Mouse (Mus musculus) C2C12 (cell line): ENCODE results near the gene Usp10. TPM values are rescaled to one million over a fixed set of nuclear protein-coding genes. Genes with fewer than 3 reads are reported as not detected.

ENCODE experiments used
- H3K27me3 ChIP-seq: one replicate; pipeline ENCODE4 v1.6.1; 2011; ENCODE audit not compliant: control insufficient read depth, insufficient read depth, insufficient read length
- H3K36me3 ChIP-seq: one replicate; pipeline ENCODE4 v1.6.1; 2011; ENCODE audit not compliant: control insufficient read depth, insufficient read depth
- H3K4me3 ChIP-seq: one replicate; pipeline ENCODE4 v1.5.1; 2011; ENCODE audit warnings: mild to moderate bottlenecking, control low read depth; ENCODE audit not compliant: poor library complexity, insufficient read depth, severe bottlenecking
- H3K79me2 ChIP-seq: one replicate; pipeline ENCODE4 v1.6.1; 2011; ENCODE audit not compliant: control insufficient read depth, insufficient read depth
- H3K79me3 ChIP-seq: one replicate; pipeline ENCODE4 v1.6.1; 2011; ENCODE audit warnings: low read depth, control low read depth
- H3ac ChIP-seq: one replicate; pipeline ENCODE3; 2011; ENCODE audit warnings: low read depth; ENCODE audit not compliant: control insufficient read depth, insufficient read length
- CEBPB ChIP-seq: IDR thresholded peaks from one replicate; pipeline ENCODE4 v1.6.1; 2011; ENCODE audit warnings: low read depth, mild to moderate bottlenecking, control low read depth, moderate library complexity
- CTCF ChIP-seq: IDR thresholded peaks from one replicate; pipeline ENCODE4 v1.5.1; 2011; ENCODE audit not compliant: control insufficient read depth, insufficient read depth, insufficient read length
- FOSL1 ChIP-seq: IDR thresholded peaks from one replicate; pipeline ENCODE4 v1.8.0; 2011; ENCODE audit warnings: mild to moderate bottlenecking, low read length; ENCODE audit not compliant: poor library complexity, insufficient read depth, severe bottlenecking
- MAX ChIP-seq: IDR thresholded peaks from one replicate; pipeline ENCODE4 v1.6.1; 2011; ENCODE audit warnings: mild to moderate bottlenecking, control low read depth
- MYOD1 ChIP-seq: IDR thresholded peaks from one replicate; pipeline ENCODE4 v1.6.1; 2011; ENCODE audit warnings: low read depth; ENCODE audit not compliant: control insufficient read depth, insufficient read length
- MYOG ChIP-seq: IDR thresholded peaks from one replicate; pipeline ENCODE4 v1.6.1; 2011; ENCODE audit not compliant: control insufficient read depth, insufficient read length; ENCODE audit errors: extremely low read depth
- USF1 ChIP-seq: IDR thresholded peaks from one replicate; pipeline ENCODE4 v1.6.1; 2011; ENCODE audit warnings: low read depth, mild to moderate bottlenecking, control low read depth, moderate library complexity
- polyA plus RNA-seq: library from polyadenylated mRNA; unstranded; fragments of >200 nt; fragmentation: generic; extraction: Trizol; gene quantifications from one replicate; pipeline ENCODE4 v1.2.1, GENCODE M21; 2012; ENCODE audit warnings: missing spikeins

Usp10 gene
- polyA plus RNA-seq, 1 experiment: 101 TPM

- H3K36me3 ChIP-seq: no peaks in the 10 kb centered on the region
- H3K4me3 ChIP-seq: peak within 1 kb of the TSS; percentile 75
- TF ChIP-seq MYOG: no peak
- no peak for TF ChIP-seq FOSL1
- TF ChIP-seq MAX: no peak
- no peak for TF ChIP-seq CTCF
- H3K79me3 ChIP-seq: peaks cover 47% of the 10 kb centered on the region
- peaks cover 51% of the 10 kb centered on the region for H3K79me2 ChIP-seq
- H3K27me3 ChIP-seq: no peaks in the 10 kb centered on the region
- H3ac ChIP-seq: peak within 1 kb of the TSS; percentile 94
Measured at GRCm38 (mm10) chr8:119910547-119911257, 542 bp downstream of the Usp10 start, which contains the start of gene Gm20388. TSS of gene Gm20388 (plus strand) at chr8:119910841.

GRCm38 (mm10) chr8:119911258-119911962 lies 1.2 kb downstream of the Usp10 start:
- H3ac ChIP-seq: peak overlapping the region; percentile 94
- H3K79me3 ChIP-seq: peaks cover 54% of the 10 kb centered on the region
- H3K27me3 ChIP-seq: no peaks in the 10 kb centered on the region
- peaks cover 58% of the 10 kb centered on the region for H3K79me2 ChIP-seq
- H3K4me3 ChIP-seq: peak overlapping the region; percentile 75
- peaks cover 2% of the 10 kb centered on the region for H3K36me3 ChIP-seq
- TF ChIP-seq MAX: no peak
- TF ChIP-seq FOSL1: no peak
- peak; percentile 34 for TF ChIP-seq USF1
- no peak for TF ChIP-seq CTCF
- TF ChIP-seq MYOG: no peak
- TF ChIP-seq CEBPB: no peak
- no peak for TF ChIP-seq MYOD1

GRCm38 (mm10) chr8:119912643-119913042 lies 2.5 kb downstream of the Usp10 start:
- peaks cover 6% of the 10 kb centered on the region for H3K36me3 ChIP-seq
- H3K27me3 ChIP-seq: no peaks in the 10 kb centered on the region
- peaks cover 71% of the 10 kb centered on the region for H3K79me2 ChIP-seq
- H3ac ChIP-seq: peak overlapping the region; percentile 19
- H3K79me3 ChIP-seq: peaks cover 67% of the 10 kb centered on the region
- H3K4me3 ChIP-seq: no peak overlapping the region
- TF ChIP-seq MYOG (no peak), CTCF (no peak), MYOD1 (no peak), USF1 (no peak), CEBPB (no peak), FOSL1 (no peak), MAX (no peak)

GRCm38 (mm10) chr8:119913181-119913580 lies 3.0 kb downstream of the Usp10 start:
- TF ChIP-seq USF1: no peak
- no peak for TF ChIP-seq MYOD1
- H3ac ChIP-seq: no peak overlapping the region
- peaks cover 72% of the 10 kb centered on the region for H3K79me3 ChIP-seq
- peaks cover 6% of the 10 kb centered on the region for H3K36me3 ChIP-seq
- H3K27me3 ChIP-seq: no peaks in the 10 kb centered on the region
- no peak overlapping the region for H3K4me3 ChIP-seq
- H3K79me2 ChIP-seq: peaks cover 76% of the 10 kb centered on the region

GRCm38 (mm10) chr8:119914161-119914560 lies 4.0 kb downstream of the Usp10 start:
- Histone ChIP-seq H3K27me3 (no peaks in the 10 kb centered on the region), H3K79me3 (peaks cover 80% of the 10 kb centered on the region), H3K4me3 (no peak overlapping the region), H3K36me3 (peaks cover 6% of the 10 kb centered on the region), H3ac (no peak overlapping the region), H3K79me2 (peaks cover 86% of the 10 kb centered on the region)
- TF ChIP-seq CEBPB: no peak
- TF ChIP-seq FOSL1: no peak
- TF ChIP-seq USF1: no peak
- no peak for TF ChIP-seq MAX
- TF ChIP-seq MYOD1: no peak
- TF ChIP-seq CTCF: no peak
- TF ChIP-seq MYOG: no peak
